Mouse (Mus musculus) thymus, adult 2 months (tissue): ENCODE measurements at regions not wholly inside any gene's neighbourhood (a gene's known extent, or its start where the extent isn't known, plus 50 kb on each side); places are given as distances from the start of the nearest gene placed in this dataset.

Experiments
- CTCF ChIP-seq: fragments of 200-500 bp; IDR thresholded peaks from 2 replicates; pipeline ENCODE4 v1.5.1; 2012; ENCODE audit warnings: mild to moderate bottlenecking, control low read depth, low read length, moderate library complexity, borderline replicate concordance; ENCODE audit not compliant: control insufficient read depth, poor library complexity, insufficient read depth; ENCODE audit errors: extremely low read depth
- POLR2A ChIP-seq: fragments of 200-500 bp; IDR thresholded peaks from 2 replicates; pipeline ENCODE4 v1.6.1; 2012; ENCODE audit warnings: mild to moderate bottlenecking, low read length, control low read depth, moderate library complexity; ENCODE audit not compliant: control insufficient read depth, poor library complexity, insufficient read depth; ENCODE audit errors: extremely low read depth

DNA sequence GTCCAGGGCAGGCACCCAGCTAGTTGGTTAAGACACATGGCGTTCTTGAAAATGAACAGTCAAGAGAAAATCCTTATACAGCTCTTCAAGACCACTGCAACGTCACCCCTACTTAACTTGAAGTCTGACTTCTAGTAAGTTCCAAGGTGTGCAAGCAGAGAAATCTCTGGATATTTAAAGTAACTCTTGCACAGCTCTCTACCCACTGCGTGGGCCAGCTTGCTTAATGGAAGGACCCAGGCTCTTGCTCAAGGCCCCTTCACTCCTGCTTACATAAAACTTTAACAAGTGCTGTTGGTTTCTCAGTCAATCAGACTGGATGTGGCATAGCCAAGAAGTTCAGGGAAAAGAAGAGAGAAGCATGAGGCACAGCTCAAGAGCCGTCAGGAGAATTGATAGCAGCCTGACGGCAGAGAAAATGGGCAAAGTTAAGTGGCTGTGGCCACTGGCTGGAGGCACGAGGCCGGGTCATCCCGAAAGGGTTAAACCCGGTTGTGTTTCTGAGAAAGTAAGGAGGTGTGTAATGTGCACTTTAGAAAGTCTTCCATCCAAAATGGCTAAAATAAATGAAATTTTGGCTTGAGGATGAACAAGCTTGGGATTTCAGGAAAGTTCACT is 382.0 kb downstream of the Gm45692 start:
- TF ChIP-seq CTCF: no peak
- no peak for TF ChIP-seq POLR2A
